Mouse (Mus musculus) hindbrain, postnatal 0 days (tissue): Measurements from ENCODE around the gene Gm20388. TPM values are rescaled to one million over a fixed set of nuclear protein-coding genes. Genes with fewer than 3 reads are reported as not detected.

Experiments used
- ATAC-seq: fragments of 200-750 bp; cut with Nextera tagmentation; 2 replicates; pipeline ENCODE4 v1.8.0; 2017; ENCODE audit warnings: mild to moderate bottlenecking, moderate TSS enrichment, moderate library complexity
- DNase-seq: peaks from one replicate; pipeline ENCODE4 v3.0.0-alpha.2; 2015; ENCODE audit warnings: low spot score
- H3K27ac ChIP-seq: fragments of 300-500 bp; sonication (generic); 2 replicates; pipeline ENCODE4 v1.5.1; 2014; ENCODE audit warnings: mild to moderate bottlenecking
- H3K27me3 ChIP-seq: fragments of 300-500 bp; sonication (generic); 2 replicates; pipeline ENCODE4 v1.6.1; 2014; ENCODE audit warnings: low read length, mixed read lengths; ENCODE audit not compliant: insufficient read depth
- H3K36me3 ChIP-seq: fragments of 300-500 bp; sonication (generic); 2 replicates; pipeline ENCODE4 v1.6.1; 2014; ENCODE audit warnings: low read length, mixed read lengths; ENCODE audit not compliant: insufficient read depth
- H3K4me1 ChIP-seq: fragments of 300-500 bp; sonication (generic); 2 replicates; pipeline ENCODE4 v1.6.1; 2014; ENCODE audit warnings: antibody characterized with exemption, low read length, mixed read lengths; ENCODE audit not compliant: insufficient read depth
- H3K4me2 ChIP-seq: fragments of 300-500 bp; sonication (generic); 2 replicates; pipeline ENCODE4 v1.6.1; 2014; ENCODE audit warnings: low read depth, mild to moderate bottlenecking, low read length, moderate library complexity, mixed read lengths
- H3K4me3 ChIP-seq: fragments of 300-500 bp; sonication (generic); 2 replicates; pipeline ENCODE4 v1.5.1; 2014; ENCODE audit warnings: low read length
- H3K9ac ChIP-seq: fragments of 300-500 bp; sonication (generic); replicated peaks from 2 replicates; pipeline ENCODE4 v1.6.1; 2014; ENCODE audit warnings: mild to moderate bottlenecking, low read length, moderate library complexity, mixed read lengths
- H3K9me3 ChIP-seq: fragments of 300-500 bp; sonication (generic); 2 replicates; pipeline ENCODE4 v1.6.1; 2016; ENCODE audit warnings: low read length, mixed read lengths
- CTCF ChIP-seq: IDR thresholded peaks from 2 replicates; pipeline ENCODE4 v1.5.1; 2016; ENCODE audit warnings: antibody characterized with exemption, control low read depth, low read depth
- WGBS: fragments of 180-500 bp; shearing (Covaris S2); extraction: QIAGEN DNeasy Blood & Tissue Kit; methylation state at CpG from one replicate; pipeline ENCODE4 v1.1.7; 2014; 5-methylcytosine and 5-hydroxymethylcytosine counted together
- polyA plus RNA-seq: library from polyadenylated mRNA; unstranded; fragments of >200 nt; fragmentation: Nextera tagmentation; extraction: Ambion mirVana; gene quantifications from 2 replicates; pipeline ENCODE4 v1.2.1, GENCODE M21; 2015
- total RNA-seq: library from RNA; depleted of rRNA; stranded (reverse); fragments of >200 nt; gene quantifications from 2 replicates; pipeline ENCODE4 v1.2.3, GENCODE M21; 2014

Gm20388 gene
- total and polyA plus RNA-seq, 2 experiments from 2014 or later = 71.3 TPM; not detected in 1

- Histone ChIP-seq H3K4me3 (no peak overlapping the region), H3K36me3 (no peaks in the 10 kb centered on the region), H3K4me1 (peaks cover 10% of the 10 kb centered on the region), H3K27me3 (no peaks in the 10 kb centered on the region), H3K9me3 (no peaks in the 10 kb centered on the region), H3K9ac (no peak overlapping the region), H3K4me2 (no peak overlapping the region), H3K27ac (no peak overlapping the region)
- no peak for ATAC-seq
- WGBS = 88% methylated on average over 5 of the region's 5 CpGs
- no peak for DNase-seq
- no peak for TF ChIP-seq CTCF
Measured at GRCm38 (mm10) chr8:123812227-123812626, 3901.6 kb downstream of the Gm20388 start.

GRCm38 (mm10) chr8:123813173-123813891 is 3902.7 kb downstream of the Gm20388 start:
- no peak overlapping the region for H3K4me3 ChIP-seq
- H3K27ac ChIP-seq = no peak overlapping the region
- H3K4me1 ChIP-seq = peaks cover 3% of the 10 kb centered on the region; the same call in 1 of the 2 replicates
- no peak overlapping the region for H3K9ac ChIP-seq
- no peak for DNase-seq
- no peak overlapping the region for H3K4me2 ChIP-seq
- no peak for ATAC-seq
- H3K27me3 ChIP-seq = no peaks in the 10 kb centered on the region
- WGBS = 72% methylated on average over 16 of the region's 16 CpGs
- H3K9me3 ChIP-seq = no peaks in the 10 kb centered on the region
- TF ChIP-seq CTCF = no peak
- H3K36me3 ChIP-seq = no peaks in the 10 kb centered on the region

GRCm38 (mm10) chr8:123813892-123814266 is 3903.2 kb downstream of the Gm20388 start:
- H3K27me3 ChIP-seq = no peaks in the 10 kb centered on the region
- H3K36me3 ChIP-seq = no peaks in the 10 kb centered on the region
- DNase-seq (no peak), ATAC-seq (no peak)
- 85% methylated on average over 4 of the region's 4 CpGs for WGBS
- no peaks in the 10 kb centered on the region for H3K9me3 ChIP-seq
- no peak overlapping the region for H3K4me3 ChIP-seq
- no peak overlapping the region for H3K27ac ChIP-seq
- H3K4me2 ChIP-seq = no peak overlapping the region
- TF ChIP-seq CTCF = no peak
- no peak overlapping the region for H3K9ac ChIP-seq
- peaks cover 3% of the 10 kb centered on the region; the same call in 1 of the 2 replicates for H3K4me1 ChIP-seq

GRCm38 (mm10) chr8:123815325-123815724 is 3904.7 kb downstream of the Gm20388 start:
- DNase-seq (no peak), ATAC-seq (no peak)
- Histone ChIP-seq H3K9ac (no peak overlapping the region), H3K4me1 (peaks cover 3% of the 10 kb centered on the region; the same call in 1 of the 2 replicates), H3K27me3 (no peaks in the 10 kb centered on the region), H3K4me2 (no peak overlapping the region), H3K27ac (no peak overlapping the region), H3K4me3 (no peak overlapping the region), H3K9me3 (no peaks in the 10 kb centered on the region), H3K36me3 (no peaks in the 10 kb centered on the region)
- WGBS = 94% methylated on average over 11 of the region's 11 CpGs
- no peak for TF ChIP-seq CTCF

GRCm38 (mm10) chr8:123816939-123817338 is 3906.3 kb downstream of the Gm20388 start:
- Histone ChIP-seq H3K36me3 (no peaks in the 10 kb centered on the region), H3K9me3 (no peaks in the 10 kb centered on the region), H3K27ac (no peak overlapping the region), H3K4me3 (no peak overlapping the region), H3K4me2 (no peak overlapping the region), H3K9ac (no peak overlapping the region), H3K4me1 (peaks cover 3% of the 10 kb centered on the region; the same call in 1 of the 2 replicates), H3K27me3 (no peaks in the 10 kb centered on the region)
- 83% methylated on average over 8 of the region's 8 CpGs for WGBS
- ATAC-seq (no peak), DNase-seq (no peak)
- TF ChIP-seq CTCF = no peak

DNA sequence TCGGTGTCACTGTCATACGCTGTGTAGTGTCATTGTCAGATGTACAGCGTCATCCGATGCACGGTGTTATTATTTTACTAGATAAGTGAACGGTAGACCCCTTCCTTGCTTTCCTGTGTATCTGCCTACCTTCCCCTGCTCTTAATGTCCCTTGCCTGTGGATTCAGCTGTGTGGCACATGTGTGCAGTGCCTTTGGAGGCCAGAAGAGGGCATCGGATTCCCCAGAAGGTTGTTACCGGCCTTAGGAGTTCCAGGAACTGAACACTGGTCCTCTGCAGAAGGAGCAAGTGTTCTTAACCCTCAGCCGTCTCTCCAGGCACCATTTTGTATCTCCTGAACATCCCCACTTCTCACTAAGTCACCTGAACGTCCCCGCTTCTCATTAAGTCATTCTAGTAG is 3907.1 kb downstream of the Gm20388 start:
- H3K27ac ChIP-seq = no peak overlapping the region
- H3K9ac ChIP-seq = no peak overlapping the region
- no peak overlapping the region for H3K4me3 ChIP-seq
- H3K27me3 ChIP-seq = no peaks in the 10 kb centered on the region
- TF ChIP-seq CTCF = peak; percentile 24; the same call in 1 of the 2 replicates
- H3K4me1 ChIP-seq = peaks cover 3% of the 10 kb centered on the region; the same call in 1 of the 2 replicates
- ATAC-seq (no peak), DNase-seq (no peak)
- 91% methylated on average over 11 of the region's 11 CpGs for WGBS
- no peaks in the 10 kb centered on the region for H3K9me3 ChIP-seq
- H3K36me3 ChIP-seq = no peaks in the 10 kb centered on the region
- H3K4me2 ChIP-seq = no peak overlapping the region
